ENCODE assay signal across 9 mouse cellular contexts in genomic region chr14:105803281-105803680, GRCm38 (mm10).
DNase-seq lines count a peak whose midpoint lies in the region; ATAC-seq and TF ChIP-seq lines count a peak whose summit lies in the region.
"Had no signal": no experiment of that assay in that cellular context is flagged by ENCODE, and none has a peak within 500 bp of the region (broad histone marks: within the 10 kb centered on the region; RNA-seq: fewer than 3 reads in every experiment).

No protein-coding gene starts in this region.

- no peak for TF ChIP-seq CTCF in testis, adult 2 months (IDR thresholded peaks at IDR 0.05; ENCODE audit: control insufficient read depth, insufficient read depth, insufficient replicate concordance, low read depth, low read length)

- TF ChIP-seq POLR2A in testis, adult 2 months (IDR thresholded peaks at IDR 0.05; ENCODE audit: control insufficient read depth, low read depth, low read length), result no peak

- peak overlapping the region; percentile 67 for H3K4me2 ChIP-seq in heart, embryonic 12.5 days
- peak overlapping the region; percentile 53 for H3K4me2 ChIP-seq in limb, embryonic 13.5 days (replicated peaks)

- WGBS in heart, embryonic 12.5 days, result 21% methylated on average over 7 of the region's 7 CpGs
- 24% methylated on average over 7 of the region's 7 CpGs for WGBS in limb, embryonic 13.5 days

- DNase-seq in heart, adult 9 months (ENCODE audit: low spot score in 2 of 2), result no peak
- no peak for DNase-seq in testis, postnatal 14 days (ENCODE audit: low spot score)
- DNase-seq in cerebellum, adult 8-10 months, result no peak
- DNase-seq in cerebellum, postnatal 36 days, result no peak
- no peak for DNase-seq in gastrocnemius, postnatal 4 days (ENCODE audit: low spot score in 2 of 2)
- DNase-seq: gastrocnemius, postnatal 10 days had no signal

- H3K36me3 ChIP-seq in heart, embryonic 12.5 days, result no peaks in the 10 kb centered on the region
- H3K36me3 ChIP-seq in testis, adult 2 months (ENCODE audit: control insufficient read depth, insufficient read depth, low read length), result no peaks in the 10 kb centered on the region
- no peaks in the 10 kb centered on the region for H3K36me3 ChIP-seq in limb, embryonic 13.5 days

- no peak for ATAC-seq in heart, embryonic 12.5 days (ENCODE audit: insufficient number of reproducible peaks, low FRiP score)
- ATAC-seq in limb, embryonic 13.5 days (ENCODE audit: low FRiP score, low read depth), result no peak

- H3K4me1 ChIP-seq in heart, embryonic 12.5 days (replicated peaks), result peaks cover 8% of the 10 kb centered on the region
- H3K4me1 ChIP-seq in testis, adult 2 months (ENCODE audit: control insufficient read depth, insufficient read depth, low read length), result peaks cover 6% of the 10 kb centered on the region
- H3K4me1 ChIP-seq in limb, embryonic 13.5 days, result peaks cover 29% of the 10 kb centered on the region

- peak overlapping the region; percentile 66 for H3K9ac ChIP-seq in heart, embryonic 12.5 days
- H3K9ac ChIP-seq in limb, embryonic 13.5 days, result no peak overlapping the region

- H3K4me3 ChIP-seq in heart, embryonic 12.5 days, result peak overlapping the region; percentile 35
- peak overlapping the region; percentile 30 for H3K4me3 ChIP-seq in testis, adult 2 months (ENCODE audit: control insufficient read depth, low read depth, low read length)
- peak overlapping the region; percentile 18; the same call in 1 of the 2 replicates for H3K4me3 ChIP-seq in limb, embryonic 13.5 days

- H3K9me3 ChIP-seq in heart, embryonic 12.5 days (replicated peaks), result no peaks in the 10 kb centered on the region
- no peaks in the 10 kb centered on the region for H3K9me3 ChIP-seq in limb, embryonic 13.5 days

- no peaks in the 10 kb centered on the region for H3K27me3 ChIP-seq in heart, embryonic 12.5 days (replicated peaks)
- no peaks in the 10 kb centered on the region for H3K27me3 ChIP-seq in testis, adult 2 months (ENCODE audit: control insufficient read depth, insufficient read depth, low read length)
- no peaks in the 10 kb centered on the region for H3K27me3 ChIP-seq in limb, embryonic 13.5 days

- H3K27ac ChIP-seq in heart, embryonic 12.5 days (ENCODE audit: poor library complexity, severe bottlenecking), result no peak overlapping the region
- no peak overlapping the region for H3K27ac ChIP-seq in testis, adult 2 months (ENCODE audit: control insufficient read depth, insufficient read depth, low read depth, low read length)
- H3K27ac ChIP-seq in limb, embryonic 13.5 days, result no peak overlapping the region
